Mouse (Mus musculus): ENCODE measurements around the gene Mosmo. TPM values are rescaled to one million over a fixed set of nuclear protein-coding genes. Genes with fewer than 3 reads are reported as not detected.
"Not testable (repeated sequence)": the region's sequence is repeated elsewhere in the genome, so short reads cannot be mapped to it uniquely, and the experiment has no call there.

Gene Mosmo
- polyA plus RNA-seq, 1 experiment from 2014 or later, result 14.6 TPM

GRCm38 (mm10) chr7:120693831-120694375, 16.5 kb downstream of the Mosmo start:
- no peak overlapping the region for H3K4me3 ChIP-seq (ENCODE audit: low read length)
- H3K4me1 ChIP-seq (ENCODE audit: control insufficient read depth, insufficient read depth, low read length), result no peaks in the 10 kb centered on the region
- no peak overlapping the region for H3K9ac ChIP-seq (ENCODE audit: low read depth, low read length)
- 93% methylated on average over 5 of the region's 5 CpGs for WGBS
- no peak overlapping the region for H3K4me2 ChIP-seq (replicated peaks; ENCODE audit: low read depth, low read length)
- H3K27me3 ChIP-seq (ENCODE audit: control insufficient read depth, insufficient read depth, low read length), result no peaks in the 10 kb centered on the region
- H3K27ac ChIP-seq (ENCODE audit: low read depth, low read length), result no peak overlapping the region
- ATAC-seq (ENCODE audit: low FRiP score, low TSS enrichment), result no peak
- H3K36me3 ChIP-seq (ENCODE audit: control insufficient read depth, insufficient read depth, low read length), result peaks cover 3% of the 10 kb centered on the region; the same call in 1 of the 2 replicates
- no peaks in the 10 kb centered on the region for H3K9me3 ChIP-seq (ENCODE audit: control insufficient read depth, low read length)

- ATAC-seq (ENCODE audit: low FRiP score, low TSS enrichment), result no peak
- Histone ChIP-seq H3K4me2 (replicated peaks; ENCODE audit: low read depth, low read length) (no peak overlapping the region), H3K9me3 (ENCODE audit: control insufficient read depth, low read length) (no peaks in the 10 kb centered on the region), H3K9ac (ENCODE audit: low read depth, low read length) (no peak overlapping the region), H3K27ac (ENCODE audit: low read depth, low read length) (no peak overlapping the region), H3K4me3 (ENCODE audit: low read length) (no peak overlapping the region), H3K36me3 (ENCODE audit: control insufficient read depth, insufficient read depth, low read length) (peaks cover 3% of the 10 kb centered on the region; the same call in 1 of the 2 replicates), H3K4me1 (ENCODE audit: control insufficient read depth, insufficient read depth, low read length) (no peaks in the 10 kb centered on the region), H3K27me3 (ENCODE audit: control insufficient read depth, insufficient read depth, low read length) (no peaks in the 10 kb centered on the region)
- WGBS, result 22% methylated on average over 6 of the region's 6 CpGs
Observed at GRCm38 (mm10) chr7:120695196-120695595, 17.8 kb downstream of the Mosmo start.

- no peak overlapping the region for H3K27ac ChIP-seq (ENCODE audit: low read depth, low read length)
- H3K4me2 ChIP-seq (replicated peaks; ENCODE audit: low read depth, low read length), result no peak overlapping the region
- no peaks in the 10 kb centered on the region for H3K9me3 ChIP-seq (ENCODE audit: control insufficient read depth, low read length)
- no peaks in the 10 kb centered on the region for H3K4me1 ChIP-seq (ENCODE audit: control insufficient read depth, insufficient read depth, low read length)
- H3K27me3 ChIP-seq (ENCODE audit: control insufficient read depth, insufficient read depth, low read length), result no peaks in the 10 kb centered on the region
- H3K9ac ChIP-seq (ENCODE audit: low read depth, low read length), result no peak overlapping the region
- 95% methylated on average over 1 of the region's 1 CpGs for WGBS
- H3K36me3 ChIP-seq (ENCODE audit: control insufficient read depth, insufficient read depth, low read length), result peaks cover 3% of the 10 kb centered on the region; the same call in 1 of the 2 replicates
- no peak for ATAC-seq (ENCODE audit: low FRiP score, low TSS enrichment)
- no peak overlapping the region for H3K4me3 ChIP-seq (ENCODE audit: low read length)
Observed at GRCm38 (mm10) chr7:120695641-120696040, 18.2 kb downstream of the Mosmo start.

- Histone ChIP-seq H3K4me3 (ENCODE audit: low read length) (no peak overlapping the region), H3K36me3 (ENCODE audit: control insufficient read depth, insufficient read depth, low read length) (peaks cover 3% of the 10 kb centered on the region; the same call in 1 of the 2 replicates), H3K27me3 (ENCODE audit: control insufficient read depth, insufficient read depth, low read length) (no peaks in the 10 kb centered on the region), H3K27ac (ENCODE audit: low read depth, low read length) (no peak overlapping the region), H3K4me2 (replicated peaks; ENCODE audit: low read depth, low read length) (no peak overlapping the region), H3K4me1 (ENCODE audit: control insufficient read depth, insufficient read depth, low read length) (no peaks in the 10 kb centered on the region), H3K9ac (ENCODE audit: low read depth, low read length) (no peak overlapping the region), H3K9me3 (ENCODE audit: control insufficient read depth, low read length) (no peaks in the 10 kb centered on the region)
- WGBS, result 83% methylated on average over 2 of the region's 2 CpGs
- ATAC-seq (ENCODE audit: low FRiP score, low TSS enrichment), result no peak
Observed at GRCm38 (mm10) chr7:120696331-120696730, 18.9 kb downstream of the Mosmo start.

- Histone ChIP-seq H3K9me3 (ENCODE audit: control insufficient read depth, low read length) (no peaks in the 10 kb centered on the region), H3K4me2 (replicated peaks; ENCODE audit: low read depth, low read length) (no peak overlapping the region), H3K4me3 (ENCODE audit: low read length) (no peak overlapping the region), H3K27me3 (ENCODE audit: control insufficient read depth, insufficient read depth, low read length) (no peaks in the 10 kb centered on the region), H3K4me1 (ENCODE audit: control insufficient read depth, insufficient read depth, low read length) (no peaks in the 10 kb centered on the region), H3K27ac (ENCODE audit: low read depth, low read length) (no peak overlapping the region), H3K9ac (ENCODE audit: low read depth, low read length) (no peak overlapping the region), H3K36me3 (ENCODE audit: control insufficient read depth, insufficient read depth, low read length) (no peaks in the 10 kb centered on the region)
- ATAC-seq (ENCODE audit: low FRiP score, low TSS enrichment), result no peak
- 76% methylated on average over 6 of the region's 6 CpGs for WGBS
Observed at GRCm38 (mm10) chr7:120699586-120699985, 22.2 kb downstream of the Mosmo start.

- 75% methylated on average over 3 of the region's 3 CpGs for WGBS
- H3K4me2 ChIP-seq (replicated peaks; ENCODE audit: low read depth, low read length), result no peak overlapping the region
- H3K27me3 ChIP-seq (ENCODE audit: control insufficient read depth, insufficient read depth, low read length), result no peaks in the 10 kb centered on the region
- no peak overlapping the region for H3K9ac ChIP-seq (ENCODE audit: low read depth, low read length)
- no peak for ATAC-seq (ENCODE audit: low FRiP score, low TSS enrichment)
- no peak overlapping the region for H3K27ac ChIP-seq (ENCODE audit: low read depth, low read length)
- no peak overlapping the region for H3K4me3 ChIP-seq (ENCODE audit: low read length)
- H3K36me3 ChIP-seq (ENCODE audit: control insufficient read depth, insufficient read depth, low read length), result no peaks in the 10 kb centered on the region
- H3K9me3 ChIP-seq (ENCODE audit: control insufficient read depth, low read length), result no peaks in the 10 kb centered on the region
- H3K4me1 ChIP-seq (ENCODE audit: control insufficient read depth, insufficient read depth, low read length), result no peaks in the 10 kb centered on the region
Observed at GRCm38 (mm10) chr7:120703888-120704287, 26.5 kb downstream of the Mosmo start.

GRCm38 (mm10) chr7:120712071-120712470, 34.7 kb downstream of the Mosmo start:
- 93% methylated on average over 2 of the region's 2 CpGs for WGBS
- no peak overlapping the region for H3K4me2 ChIP-seq (replicated peaks; ENCODE audit: low read depth, low read length)
- H3K36me3 ChIP-seq (ENCODE audit: control insufficient read depth, insufficient read depth, low read length), result no peaks in the 10 kb centered on the region
- no peaks in the 10 kb centered on the region for H3K9me3 ChIP-seq (ENCODE audit: control insufficient read depth, low read length)
- no peak overlapping the region for H3K9ac ChIP-seq (ENCODE audit: low read depth, low read length)
- no peak overlapping the region for H3K27ac ChIP-seq (ENCODE audit: low read depth, low read length)
- H3K4me3 ChIP-seq (ENCODE audit: low read length), result no peak overlapping the region
- H3K27me3 ChIP-seq (ENCODE audit: control insufficient read depth, insufficient read depth, low read length), result no peaks in the 10 kb centered on the region
- H3K4me1 ChIP-seq (ENCODE audit: control insufficient read depth, insufficient read depth, low read length), result no peaks in the 10 kb centered on the region
- ATAC-seq (ENCODE audit: low FRiP score, low TSS enrichment), result no peak

GRCm38 (mm10) chr7:120713225-120713624, 35.8 kb downstream of the Mosmo start:
- WGBS, result 97% methylated on average over 2 of the region's 2 CpGs
- H3K4me3 ChIP-seq (ENCODE audit: low read length), result no peak overlapping the region
- no peaks in the 10 kb centered on the region for H3K4me1 ChIP-seq (ENCODE audit: control insufficient read depth, insufficient read depth, low read length)

GRCm38 (mm10) chr7:120713951-120714350, 36.5 kb downstream of the Mosmo start:
- not testable (repeated sequence) for H3K9ac ChIP-seq (ENCODE audit: low read depth, low read length); ATAC-seq (ENCODE audit: low FRiP score, low TSS enrichment); H3K9me3 ChIP-seq (ENCODE audit: control insufficient read depth, low read length); H3K27me3 ChIP-seq (ENCODE audit: control insufficient read depth, insufficient read depth, low read length); H3K27ac ChIP-seq (ENCODE audit: low read depth, low read length); H3K4me2 ChIP-seq (replicated peaks; ENCODE audit: low read depth, low read length); H3K4me3 ChIP-seq (ENCODE audit: low read length); H3K4me1 ChIP-seq (ENCODE audit: control insufficient read depth, insufficient read depth, low read length); H3K36me3 ChIP-seq (ENCODE audit: control insufficient read depth, insufficient read depth, low read length)
- 88% methylated on average over 11 of the region's 11 CpGs for WGBS

More at GRCm38 (mm10) chr7:120713225-120713624, 35.8 kb downstream of the Mosmo start:
- Histone ChIP-seq H3K27ac (ENCODE audit: low read depth, low read length) (no peak overlapping the region), H3K9me3 (ENCODE audit: control insufficient read depth, low read length) (no peaks in the 10 kb centered on the region), H3K36me3 (ENCODE audit: control insufficient read depth, insufficient read depth, low read length) (no peaks in the 10 kb centered on the region), H3K9ac (ENCODE audit: low read depth, low read length) (no peak overlapping the region), H3K4me2 (replicated peaks; ENCODE audit: low read depth, low read length) (no peak overlapping the region), H3K27me3 (ENCODE audit: control insufficient read depth, insufficient read depth, low read length) (no peaks in the 10 kb centered on the region)
- ATAC-seq (ENCODE audit: low FRiP score, low TSS enrichment), result no peak
